Mouse (Mus musculus) gastrocnemius, postnatal 10 days (tissue): Measurements from ENCODE around the gene Cbs. TPM values are rescaled to one million over a fixed set of nuclear protein-coding genes. Genes with fewer than 3 reads are reported as not detected.
"Not testable (repeated sequence)": the region's sequence is repeated elsewhere in the genome, so short reads cannot be mapped to it uniquely, and the experiment has no call there.

ENCODE experiments used
- DNase-seq: peaks from one replicate; pipeline ENCODE4 v3.0.0; 2021; ENCODE audit warnings: mixed read lengths
- total RNA-seq, 2 experiments: library from RNA; stranded (reverse); gene quantifications; 2 replicates each; pipeline ENCODE4 v1.2.3; 2021

Cbs gene
- total RNA-seq, 2 experiments from 2014 or later = 0.35 to 1.3 TPM

GRCm38 (mm10) chr17:31646199-31647002 is 9.4 kb upstream of the Cbs start:
- no peak for DNase-seq

- DNase-seq = no peak
These were observed 5.9 kb upstream of the Cbs start for GRCm38 (mm10) chr17:31642913-31643312.

DNA sequence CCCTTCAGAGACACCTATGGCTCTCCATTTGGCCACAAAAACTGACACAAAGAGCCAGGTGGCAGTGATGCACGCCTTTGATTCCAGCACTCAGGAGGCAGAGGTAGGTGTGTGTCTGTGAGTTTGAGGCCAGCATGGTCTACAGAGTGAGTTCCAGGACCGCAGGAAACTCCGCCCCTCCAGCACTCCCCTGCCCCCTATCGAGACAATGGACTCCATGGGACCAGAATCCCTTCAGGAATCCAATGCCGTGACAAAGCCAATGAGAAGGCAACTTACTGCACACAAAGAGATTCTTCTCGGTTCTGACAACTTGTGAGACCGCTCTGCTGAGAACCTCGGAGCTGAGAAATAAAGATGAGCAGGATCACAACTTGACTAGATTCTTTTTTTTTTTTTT is 5.3 kb upstream of the Cbs start:
- DNase-seq = no peak

DNA sequence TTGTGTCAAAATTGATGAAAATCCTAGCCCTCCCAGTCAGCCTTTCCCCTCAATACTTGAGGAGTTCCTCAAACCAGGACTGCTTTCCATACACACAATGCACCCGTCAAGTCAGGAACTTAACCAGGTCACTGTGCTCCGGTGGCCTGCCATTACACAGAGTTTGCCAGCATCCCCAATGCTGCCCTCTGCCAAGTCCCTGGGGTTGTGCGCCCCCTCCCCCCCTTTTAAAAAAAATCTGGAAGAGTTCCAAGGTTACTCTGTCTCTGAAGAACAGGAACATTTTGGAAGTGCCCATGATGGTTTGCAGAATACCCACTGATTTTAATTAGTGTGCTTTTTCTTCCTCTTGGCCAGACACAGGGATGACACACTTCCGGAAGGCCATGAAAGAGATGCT is 2.6 kb upstream of the Cbs start:
- DNase-seq = no peak

DNA sequence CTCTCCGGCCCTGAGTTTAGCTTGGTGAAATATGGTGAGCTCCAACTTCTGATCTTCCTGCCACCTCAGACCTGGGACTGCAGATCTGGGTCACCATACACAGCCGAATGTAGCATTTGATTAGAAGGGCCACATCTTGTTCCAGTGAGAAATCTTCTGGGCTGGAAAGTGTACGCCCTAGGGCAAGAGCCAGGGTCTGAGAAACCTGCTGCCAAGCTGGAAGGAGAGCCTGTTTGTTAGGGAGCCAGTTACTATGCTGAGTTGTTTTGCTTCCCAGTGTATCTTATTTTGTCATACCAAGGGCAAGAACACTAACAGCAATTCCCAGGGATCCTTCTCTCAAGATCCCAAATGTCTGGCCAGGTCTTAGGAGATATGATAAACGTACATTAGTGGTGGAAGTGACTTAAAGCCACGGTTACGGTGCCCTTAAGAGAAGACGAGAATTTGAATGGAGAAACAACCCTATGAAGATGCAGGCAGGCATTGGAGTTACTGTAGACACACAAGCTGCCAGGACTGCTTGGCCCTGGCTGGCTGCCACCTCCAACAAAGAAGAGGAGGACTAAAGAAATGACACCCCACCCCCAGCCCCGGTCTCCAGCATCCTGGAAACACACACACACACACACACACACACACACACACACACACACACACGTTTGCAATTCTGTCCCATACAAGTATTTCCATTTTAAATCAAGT is 980 bp upstream of the Cbs start:
- DNase-seq = peak; percentile 42

GRCm38 (mm10) chr17:31636277-31636941 is 629 bp downstream of the Cbs start:
- DNase-seq = no peak

DNA sequence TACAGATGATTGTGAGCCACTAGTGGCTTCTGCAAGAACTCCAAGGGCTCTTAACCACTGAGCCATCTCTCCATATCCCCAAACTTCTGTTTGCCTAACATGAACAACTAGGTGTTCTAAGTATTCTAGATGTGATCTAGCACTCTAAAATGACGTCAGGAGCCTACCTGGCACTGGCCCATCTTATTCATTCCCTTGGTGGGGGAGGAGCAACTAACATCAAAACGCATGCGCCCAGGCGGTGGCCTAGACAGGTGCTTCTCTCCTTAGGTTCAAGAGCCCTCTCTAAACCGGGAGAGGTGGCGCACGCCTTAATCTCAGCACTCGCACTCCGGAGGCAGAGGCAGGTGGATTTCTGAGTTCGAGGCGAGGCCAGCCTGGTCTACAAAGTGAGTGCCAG is 1.3 kb downstream of the Cbs start:
- no peak for DNase-seq

GRCm38 (mm10) chr17:31634896-31635295 is 2.1 kb downstream of the Cbs start:
- no peak for DNase-seq

- DNase-seq = no peak
These were observed 4.0 kb downstream of the Cbs start for GRCm38 (mm10) chr17:31633007-31633406.

DNA sequence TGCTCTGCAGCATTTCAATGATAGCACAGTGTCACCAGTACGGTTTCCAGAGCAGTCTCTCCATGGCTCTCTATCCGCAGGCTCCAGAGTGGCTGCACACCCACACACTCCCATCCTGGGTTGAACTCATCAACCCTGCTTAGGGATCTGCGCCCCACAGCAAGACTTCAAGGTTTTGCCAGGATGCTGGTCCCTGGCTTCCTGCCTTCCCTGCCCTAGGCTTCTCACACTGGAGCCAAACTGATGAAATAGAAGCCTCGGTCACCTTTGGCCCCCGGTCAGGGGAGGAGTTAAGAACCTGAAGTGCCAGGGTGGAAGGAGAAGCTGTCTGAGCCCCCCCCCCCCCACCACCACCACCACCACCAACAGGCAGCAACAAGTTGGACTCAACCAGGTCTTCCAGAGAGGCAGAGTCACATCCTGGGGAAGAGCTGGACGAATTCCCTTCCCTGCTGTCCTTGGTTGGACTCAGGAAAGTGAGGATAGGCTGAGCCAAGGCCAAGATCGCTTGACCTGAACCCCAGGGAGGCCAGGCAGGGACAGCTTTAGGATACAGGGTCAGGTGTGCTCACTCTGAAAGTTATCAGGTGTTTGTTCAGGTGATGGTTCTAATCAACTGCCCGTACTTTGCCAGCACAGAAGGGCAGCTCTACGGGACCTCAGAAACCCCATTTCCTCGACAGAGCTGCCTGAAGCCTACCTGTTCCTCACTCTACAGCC is 5.8 kb downstream of the Cbs start:
- DNase-seq = no peak

DNA sequence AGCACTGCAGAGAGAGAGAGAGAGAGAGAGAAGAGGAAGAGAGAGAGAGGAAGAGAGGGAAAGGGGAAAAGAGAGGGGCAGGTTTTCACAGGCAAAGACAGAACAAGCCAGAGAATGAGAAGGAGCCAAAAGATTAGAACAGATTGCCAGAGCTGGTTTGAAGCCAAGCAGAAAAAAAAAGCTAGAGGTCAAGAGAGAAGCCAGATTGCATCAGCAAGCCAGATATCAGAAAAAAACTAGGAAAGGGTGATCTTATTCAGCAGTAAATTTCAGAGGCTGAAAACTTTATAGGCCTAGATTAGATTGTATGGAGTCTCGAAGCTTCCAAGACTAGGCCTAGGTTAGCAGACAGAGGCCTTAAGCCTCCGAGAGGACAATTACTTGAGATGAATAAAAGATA is 9.1 kb downstream of the Cbs start:
- no peak for DNase-seq

DNA sequence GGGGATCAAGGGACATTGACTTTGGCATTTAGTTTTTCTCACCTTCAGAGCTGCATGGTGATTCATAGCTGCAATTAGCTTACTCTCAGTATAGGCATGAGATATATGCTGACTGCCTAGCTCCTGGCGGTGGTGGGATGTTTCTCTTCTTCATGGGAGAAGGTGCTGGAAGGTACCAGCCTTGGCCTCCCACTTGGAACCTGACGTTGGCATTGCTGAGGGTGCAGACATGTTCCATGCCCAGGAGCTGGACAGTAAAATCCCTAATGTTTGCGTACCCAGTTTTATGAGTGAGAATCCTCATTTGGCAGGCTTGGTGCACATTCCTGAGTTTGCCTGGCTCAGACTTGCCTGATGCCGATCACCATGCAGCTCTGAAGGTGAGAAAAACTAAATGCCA is 13.9 kb downstream of the Cbs start:
- no peak for DNase-seq

DNA sequence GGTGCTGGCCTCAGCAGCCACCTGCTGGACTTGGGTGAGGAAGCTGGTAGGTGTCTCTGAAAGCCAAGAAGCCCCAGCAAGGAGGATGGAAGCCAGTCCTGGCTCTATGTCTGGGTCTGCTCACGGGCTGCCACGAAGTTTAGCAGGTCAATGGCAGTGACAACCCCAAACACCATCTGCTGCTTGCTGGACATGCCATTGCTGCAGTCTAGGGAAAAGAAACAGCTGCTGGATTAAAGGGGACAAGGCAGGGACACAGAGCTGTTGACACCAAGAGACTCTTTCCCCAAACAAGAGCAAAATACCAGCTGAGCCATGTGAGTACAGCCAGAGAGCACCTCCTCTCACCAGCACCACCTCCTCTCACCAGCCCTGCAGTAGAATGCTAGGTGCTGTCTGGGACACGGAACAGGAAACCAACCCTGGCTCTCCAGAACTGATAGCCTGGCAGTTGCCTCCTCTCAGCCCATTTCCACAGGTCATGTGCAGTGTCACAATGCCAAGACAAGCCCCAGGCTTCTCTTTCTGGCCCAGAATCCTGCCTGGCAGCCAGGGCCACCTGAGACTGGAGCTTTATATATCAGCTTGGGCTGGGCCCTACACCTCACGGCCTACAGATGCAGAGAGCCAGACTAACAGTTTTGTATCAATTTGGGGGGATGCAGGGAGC is 23.8 kb downstream of the Cbs start:
- no peak for DNase-seq

- DNase-seq = no peak
These were observed 27.1 kb downstream of the Cbs start for GRCm38 (mm10) chr17:31609895-31610294.

GRCm38 (mm10) chr17:31609173-31609572 is 27.9 kb downstream of the Cbs start:
- DNase-seq = not testable (repeated sequence)

DNA sequence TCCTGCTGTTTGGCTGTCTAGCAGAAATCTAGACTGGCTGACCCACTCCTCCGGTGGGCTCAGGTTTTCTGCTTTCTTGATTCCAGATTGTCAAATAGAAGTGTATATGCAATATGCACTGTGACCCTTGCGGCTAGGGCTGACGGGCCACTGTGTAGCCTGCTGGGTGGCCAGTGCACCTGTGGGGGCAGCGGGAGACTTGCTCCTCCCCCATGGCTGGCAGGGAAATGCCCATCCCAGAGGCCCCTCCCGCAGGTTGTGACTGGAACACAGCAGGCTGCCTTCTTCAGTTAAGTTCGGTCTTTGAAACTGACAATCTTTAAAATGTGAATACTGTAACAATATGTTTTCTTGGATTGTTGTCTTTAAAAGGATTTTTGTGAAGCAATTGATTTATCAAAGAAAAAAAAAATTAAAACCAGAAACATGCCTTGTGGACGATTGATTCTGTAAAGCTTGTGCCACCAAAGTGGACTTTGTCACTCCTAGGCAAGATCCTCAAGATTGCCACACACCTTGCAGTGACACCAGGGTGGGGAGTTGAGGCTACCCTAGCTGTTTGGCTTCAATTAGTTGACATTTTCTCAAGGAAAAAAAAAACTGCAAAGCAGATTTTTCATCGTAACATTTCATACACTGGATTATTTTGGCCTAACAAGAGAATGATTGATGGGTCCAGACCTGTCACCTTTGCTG is 29.6 kb downstream of the Cbs start:
- DNase-seq = no peak

- DNase-seq = no peak
These were observed 30.6 kb downstream of the Cbs start for GRCm38 (mm10) chr17:31606424-31606823.

DNA sequence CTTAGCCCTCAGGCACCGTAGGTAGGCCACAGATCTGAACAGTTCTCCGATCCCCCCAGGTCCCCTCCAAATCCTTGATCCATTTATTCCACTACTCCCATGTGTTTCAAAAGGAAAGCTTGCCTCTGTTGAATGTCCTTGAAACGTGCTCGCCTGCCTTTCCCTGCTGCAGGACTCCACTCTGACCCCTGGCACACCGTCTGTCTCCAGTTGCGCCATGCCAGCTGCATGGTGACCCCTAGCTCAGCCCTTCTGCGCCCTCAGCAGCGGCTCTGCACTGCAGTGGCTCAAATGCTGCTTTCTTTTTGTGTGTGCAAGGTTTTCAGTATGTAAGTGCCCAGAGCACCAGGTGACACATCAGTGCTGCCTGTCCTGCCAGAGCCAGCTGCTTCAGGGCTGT is 38.4 kb downstream of the Cbs start:
- no peak for DNase-seq

DNA sequence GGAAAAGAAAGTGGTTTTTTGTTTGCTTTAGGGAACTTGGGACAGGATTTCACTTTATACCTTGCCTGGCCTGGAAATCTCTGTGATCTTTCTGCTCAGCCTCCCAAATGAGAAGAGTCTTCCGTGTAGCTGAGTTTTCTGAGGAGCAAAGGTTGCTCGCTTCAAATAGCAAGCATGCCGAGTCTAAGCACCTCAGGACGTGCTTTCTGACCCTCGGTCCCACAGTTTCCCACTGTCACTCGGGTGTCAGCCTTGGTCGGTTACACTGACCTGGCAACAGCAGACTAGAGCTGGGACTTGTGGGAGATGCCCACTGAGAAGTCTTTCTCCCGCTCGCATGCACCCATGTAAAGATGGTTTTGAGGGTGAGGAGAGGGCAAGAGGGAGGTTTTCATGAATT is 39.1 kb downstream of the Cbs start:
- DNase-seq = no peak

DNA sequence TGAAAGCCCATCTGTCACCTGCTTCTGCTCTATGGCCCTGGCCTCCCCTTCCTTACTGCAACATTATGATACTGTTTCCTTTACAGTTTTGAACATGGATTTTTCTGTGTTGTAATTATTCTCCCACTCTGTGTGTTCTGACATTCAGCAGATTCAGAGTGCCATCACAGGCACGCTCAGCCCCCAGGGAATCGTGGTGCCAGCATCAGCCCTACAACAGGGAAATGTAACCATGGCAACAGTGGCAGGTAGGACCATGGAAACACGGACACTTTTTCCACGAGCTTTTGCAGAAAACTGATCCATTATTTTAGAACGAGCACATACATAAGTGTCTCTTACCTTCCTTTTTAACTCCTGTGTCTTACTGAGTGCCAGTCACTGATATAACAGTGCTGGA is 42.0 kb downstream of the Cbs start:
- no peak for DNase-seq

DNA sequence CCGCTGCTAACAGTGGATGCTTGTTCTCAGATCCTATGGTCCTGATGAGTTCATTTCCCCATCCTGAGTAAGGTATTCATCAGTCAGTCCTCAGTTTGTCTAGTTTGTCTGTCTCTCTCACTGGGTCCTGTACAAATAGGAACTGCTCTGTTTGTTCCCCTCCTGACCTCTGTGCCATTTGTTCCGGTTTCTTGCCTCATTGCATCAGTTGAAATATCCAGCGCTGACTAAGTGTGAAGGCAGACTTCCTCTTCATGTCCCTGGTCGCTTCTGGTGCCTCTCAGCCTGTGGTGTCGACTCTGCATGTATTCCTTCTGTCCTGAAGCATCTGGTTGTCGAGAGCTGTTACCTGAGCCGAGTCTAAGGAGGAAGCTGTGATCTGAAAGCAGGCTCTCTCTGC is 42.4 kb downstream of the Cbs start:
- DNase-seq = no peak

GRCm38 (mm10) chr17:31590846-31591245 is 46.2 kb downstream of the Cbs start:
- DNase-seq = no peak
